Mouse (Mus musculus): ENCODE data around the gene Foxe3.
"Not testable (repeated sequence)": the region's sequence is repeated elsewhere in the genome, so short reads cannot be mapped to it uniquely, and the experiment has no call there.

Foxe3 gene

GRCm38 (mm10) chr4:114925917-114926312 is at the start of gene Foxe3:
Gene Foxe3 (minus strand): TSS chr4:114926013.
- ATAC-seq (ENCODE audit: insufficient number of reproducible peaks, low FRiP score, low TSS enrichment): no peak

- ATAC-seq (ENCODE audit: insufficient number of reproducible peaks, low FRiP score, low TSS enrichment): no peak
Measured at GRCm38 (mm10) chr4:114973229-114973740, 47.5 kb upstream of the Foxe3 start.

GRCm38 (mm10) chr4:114970736-114971135 is 44.9 kb upstream of the Foxe3 start:
- no peak for ATAC-seq (ENCODE audit: insufficient number of reproducible peaks, low FRiP score, low TSS enrichment)

- not testable (repeated sequence) for ATAC-seq (ENCODE audit: insufficient number of reproducible peaks, low FRiP score, low TSS enrichment)
Measured at GRCm38 (mm10) chr4:114960881-114961280, 35.1 kb upstream of the Foxe3 start.

GRCm38 (mm10) chr4:114959533-114959932 is 33.7 kb upstream of the Foxe3 start:
- no peak for ATAC-seq (ENCODE audit: insufficient number of reproducible peaks, low FRiP score, low TSS enrichment)

- no peak for ATAC-seq (ENCODE audit: insufficient number of reproducible peaks, low FRiP score, low TSS enrichment)
Measured at GRCm38 (mm10) chr4:114958786-114959185, 33.0 kb upstream of the Foxe3 start.

GRCm38 (mm10) chr4:114958231-114958630 is 32.4 kb upstream of the Foxe3 start:
- no peak for ATAC-seq (ENCODE audit: insufficient number of reproducible peaks, low FRiP score, low TSS enrichment)

GRCm38 (mm10) chr4:114957403-114957802 is 31.6 kb upstream of the Foxe3 start:
- ATAC-seq (ENCODE audit: insufficient number of reproducible peaks, low FRiP score, low TSS enrichment): no peak

- no peak for ATAC-seq (ENCODE audit: insufficient number of reproducible peaks, low FRiP score, low TSS enrichment)
Measured at GRCm38 (mm10) chr4:114953172-114953571, 27.4 kb upstream of the Foxe3 start.

- no peak for ATAC-seq (ENCODE audit: insufficient number of reproducible peaks, low FRiP score, low TSS enrichment)
Measured at GRCm38 (mm10) chr4:114947852-114948481, 22.2 kb upstream of the Foxe3 start.

- peak; percentile 79 for ATAC-seq (ENCODE audit: insufficient number of reproducible peaks, low FRiP score, low TSS enrichment)
Measured at GRCm38 (mm10) chr4:114947395-114947794, 21.6 kb upstream of the Foxe3 start.

GRCm38 (mm10) chr4:114946416-114946815 is 20.6 kb upstream of the Foxe3 start:
- ATAC-seq (ENCODE audit: insufficient number of reproducible peaks, low FRiP score, low TSS enrichment): no peak

GRCm38 (mm10) chr4:114945021-114945420 is 19.2 kb upstream of the Foxe3 start:
- ATAC-seq (ENCODE audit: insufficient number of reproducible peaks, low FRiP score, low TSS enrichment): no peak

- ATAC-seq (ENCODE audit: insufficient number of reproducible peaks, low FRiP score, low TSS enrichment): no peak
Measured at GRCm38 (mm10) chr4:114942583-114942982, 16.8 kb upstream of the Foxe3 start.

- ATAC-seq (ENCODE audit: insufficient number of reproducible peaks, low FRiP score, low TSS enrichment): no peak
Measured at GRCm38 (mm10) chr4:114942112-114942511, 16.3 kb upstream of the Foxe3 start.

- no peak for ATAC-seq (ENCODE audit: insufficient number of reproducible peaks, low FRiP score, low TSS enrichment)
Measured at GRCm38 (mm10) chr4:114941311-114941710, 15.5 kb upstream of the Foxe3 start.

GRCm38 (mm10) chr4:114938248-114938647 is 12.4 kb upstream of the Foxe3 start:
- ATAC-seq (ENCODE audit: insufficient number of reproducible peaks, low FRiP score, low TSS enrichment): no peak

- no peak for ATAC-seq (ENCODE audit: insufficient number of reproducible peaks, low FRiP score, low TSS enrichment)
Measured at GRCm38 (mm10) chr4:114937459-114938047, 11.7 kb upstream of the Foxe3 start.

GRCm38 (mm10) chr4:114934188-114934587 is 8.4 kb upstream of the Foxe3 start:
- no peak for ATAC-seq (ENCODE audit: insufficient number of reproducible peaks, low FRiP score, low TSS enrichment)

GRCm38 (mm10) chr4:114932747-114933146 is 6.9 kb upstream of the Foxe3 start:
- no peak for ATAC-seq (ENCODE audit: insufficient number of reproducible peaks, low FRiP score, low TSS enrichment)

GRCm38 (mm10) chr4:114929155-114929554 is 3.3 kb upstream of the Foxe3 start:
- ATAC-seq (ENCODE audit: insufficient number of reproducible peaks, low FRiP score, low TSS enrichment): no peak

All from cerebellum, adult (tissue).